Mouse (Mus musculus): ENCODE data around the gene Rpl15. TPM values are rescaled to one million over a fixed set of nuclear protein-coding genes. Genes with fewer than 3 reads are reported as not detected.

The Rpl15 gene
- total and polyA plus RNA-seq, 3 experiments: 1,059 to 2,467 (median 2,059) TPM

DNA sequence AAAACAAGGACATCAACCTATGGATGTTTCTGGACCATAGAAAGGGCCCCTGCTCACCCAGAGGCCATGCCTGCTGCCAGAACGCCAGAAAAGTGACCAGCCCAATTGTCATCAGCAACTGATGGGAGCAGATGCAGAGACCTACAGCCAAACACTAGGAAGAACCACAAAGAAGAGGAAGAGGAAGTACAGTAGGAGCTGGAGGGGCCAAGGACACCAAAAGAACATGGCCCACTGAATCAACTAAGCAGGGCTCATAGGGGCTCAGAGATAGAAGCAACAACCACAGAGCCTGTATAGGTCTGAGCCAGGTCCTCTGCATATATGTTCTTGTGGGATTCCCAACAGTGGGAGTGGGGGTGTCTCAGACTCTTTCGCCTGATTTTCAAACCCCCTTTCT, 26.2 kb upstream of the Rpl15 start:
- TF ChIP-seq MAX (IDR thresholded peaks at IDR 0.05; ENCODE audit: low read length) (no peak), POLR2A (IDR thresholded peaks at IDR 0.05; ENCODE audit: low read depth, low read length) (no peak), RAD21 (IDR thresholded peaks at IDR 0.05; ENCODE audit: low read depth, low read length) (no peak), ZC3H11A (IDR thresholded peaks at IDR 0.05; ENCODE audit: low read depth, low read length) (no peak), ZMIZ1 (IDR thresholded peaks at IDR 0.05; ENCODE audit: low read depth, low read length) (no peak), MXI1 (IDR thresholded peaks at IDR 0.05; ENCODE audit: low read depth, low read length) (no peak), SIN3A (IDR thresholded peaks at IDR 0.05; ENCODE audit: low read length) (no peak), NELFE (IDR thresholded peaks at IDR 0.05; ENCODE audit: low read depth, low read length) (no peak), CTCF (conservative IDR thresholded peaks at IDR 0.05 in 1 of 2, IDR thresholded peaks at IDR 0.05 in 1 of 2; ENCODE audit: low read depth in 2 of 2, low read length in 2 of 2) (no peak), ZKSCAN1 (IDR thresholded peaks at IDR 0.05; ENCODE audit: borderline replicate concordance, low read depth, low read length) (no peak), TCF12 (IDR thresholded peaks at IDR 0.05; ENCODE audit: low read depth, low read length) (no peak), CHD1 (IDR thresholded peaks at IDR 0.05; ENCODE audit: low read depth, low read length) (no peak), BHLHE40 (IDR thresholded peaks at IDR 0.05; ENCODE audit: low read depth, low read length) (no peak), JUN (IDR thresholded peaks at IDR 0.05; ENCODE audit: insufficient read depth, low read depth, low read length) (no peak), EP300 (IDR thresholded peaks at IDR 0.05; ENCODE audit: low read length) (no peak), JUND (conservative IDR thresholded peaks at IDR 0.05; ENCODE audit: low read depth, low read length) (no peak), POLR2AphosphoS2 (IDR thresholded peaks at IDR 0.05; ENCODE audit: low read depth, low read length) (no peak), NRF1 (IDR thresholded peaks at IDR 0.05; ENCODE audit: low read depth, low read length) (no peak), IRF4 (IDR thresholded peaks at IDR 0.05; ENCODE audit: low read depth, low read length) (no peak)
- peaks cover 0 to 64% of the 10 kb centered on the region in 2 experiments; a peak in 2 of 4 replicates for H3K4me1 ChIP-seq (ENCODE audit: control insufficient read depth in 1 of 2, insufficient read depth in 2 of 2)
- H3K4me2 ChIP-seq (ENCODE audit: insufficient read depth, low read depth, poor library complexity, severe bottlenecking): no peak overlapping the region
- H3K4me3 ChIP-seq (replicated peaks in 1 of 3; ENCODE audit: low read depth in 2 of 3, low read length in 2 of 3, poor library complexity in 1 of 3): no peak overlapping the region
- H3K9me3 ChIP-seq (replicated peaks; ENCODE audit: low read length): no peaks in the 10 kb centered on the region
- H3K79me2 ChIP-seq (replicated peaks; ENCODE audit: control insufficient read depth, extremely low read depth, insufficient read depth, poor library complexity, severe bottlenecking): peaks cover 5% of the 10 kb centered on the region; the same call in 1 of the 2 replicates
- H3K27me3 ChIP-seq (replicated peaks): no peaks in the 10 kb centered on the region
- no peak for DNase-seq (ENCODE audit: extremely low read depth)
- in situ Hi-C loops (cut with MboI; ENCODE audit: low pct_ligation_motif_present, low pct_unique_long_range_greater_than_20kb, low sequenced_read_pairs) (no loop called here), dilution Hi-C loops (cut with MboI; ENCODE audit: extremely low pct_ligation_motif_present, extremely low pct_unique_long_range_greater_than_20kb, low sequenced_read_pairs) (no loop called here)
- no peak overlapping the region for H3K9ac ChIP-seq (ENCODE audit: insufficient read depth, low read depth)
- peaks cover 3 to 28% of the 10 kb centered on the region in 2 experiments for H3K36me3 ChIP-seq (replicated peaks in 1 of 2; ENCODE audit: control insufficient read depth in 1 of 2, insufficient read depth in 1 of 2, low read length in 1 of 2)
- H3K27ac ChIP-seq (ENCODE audit: insufficient read depth, low read depth): no peak overlapping the region

DNA sequence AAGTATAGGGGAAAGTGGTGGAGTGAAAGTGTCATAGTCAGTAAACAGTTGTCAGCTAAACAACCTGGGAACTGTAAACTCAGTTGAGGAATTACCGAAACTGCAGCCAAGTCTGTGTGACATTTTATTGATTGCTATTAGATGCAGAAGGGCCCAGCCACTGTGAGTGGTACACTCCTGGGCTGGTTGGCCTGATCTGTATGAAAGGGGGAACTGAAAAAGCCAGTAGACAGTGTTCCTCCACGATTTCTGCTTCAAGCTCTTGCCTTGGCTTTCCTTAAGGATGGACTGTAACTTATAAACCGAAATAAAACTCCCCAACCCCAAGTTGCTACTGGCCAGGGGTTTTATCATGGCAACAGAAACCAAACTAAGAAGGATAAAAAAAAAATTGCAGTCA, 21.4 kb upstream of the Rpl15 start:
- Histone ChIP-seq H3K9me3 (replicated peaks; ENCODE audit: low read length) (no peaks in the 10 kb centered on the region), H3K4me3 (replicated peaks in 1 of 3; ENCODE audit: low read depth in 2 of 3, low read length in 2 of 3, poor library complexity in 1 of 3) (no peak overlapping the region), H3K36me3 (replicated peaks in 1 of 2; ENCODE audit: control insufficient read depth in 1 of 2, insufficient read depth in 1 of 2, low read length in 1 of 2) (peaks cover 0 to 26% of the 10 kb centered on the region in 2 experiments), H3K4me2 (ENCODE audit: insufficient read depth, low read depth, poor library complexity, severe bottlenecking) (no peak overlapping the region), H3K79me2 (replicated peaks; ENCODE audit: control insufficient read depth, extremely low read depth, insufficient read depth, poor library complexity, severe bottlenecking) (peaks cover 7% of the 10 kb centered on the region), H3K4me1 (ENCODE audit: control insufficient read depth in 1 of 2, insufficient read depth in 2 of 2) (peaks cover 3 to 65% of the 10 kb centered on the region in 2 experiments; a peak in 3 of 4 replicates), H3K27ac (ENCODE audit: insufficient read depth, low read depth) (no peak overlapping the region), H3K27me3 (replicated peaks) (no peaks in the 10 kb centered on the region), H3K9ac (ENCODE audit: insufficient read depth, low read depth) (no peak overlapping the region)
- no peak for DNase-seq (ENCODE audit: extremely low read depth)
- in situ Hi-C loops (cut with MboI; ENCODE audit: low pct_ligation_motif_present, low pct_unique_long_range_greater_than_20kb, low sequenced_read_pairs) (no loop called here), dilution Hi-C loops (cut with MboI; ENCODE audit: extremely low pct_ligation_motif_present, extremely low pct_unique_long_range_greater_than_20kb, low sequenced_read_pairs) (no loop called here)
- TF ChIP-seq CHD2 (IDR thresholded peaks at IDR 0.05; ENCODE audit: low read length) (no peak), MEF2A (IDR thresholded peaks at IDR 0.05; ENCODE audit: borderline replicate concordance, low read depth, low read length) (no peak), IRF4 (IDR thresholded peaks at IDR 0.05; ENCODE audit: low read depth, low read length) (peak; percentile 51; the same call in 1 of the 2 replicates), RAD21 (IDR thresholded peaks at IDR 0.05; ENCODE audit: low read depth, low read length) (no peak), POLR2A (IDR thresholded peaks at IDR 0.05; ENCODE audit: low read depth, low read length) (no peak), ZNF384 (IDR thresholded peaks at IDR 0.05; ENCODE audit: low read depth, low read length) (no peak), HCFC1 (IDR thresholded peaks at IDR 0.05; ENCODE audit: low read depth, low read length) (no peak)

All from CH12.LX (cell line).